Mouse (Mus musculus) gastrocnemius, postnatal 25 days (tissue): Measurements from ENCODE around the gene Pdcd6. TPM values are rescaled to one million over a fixed set of nuclear protein-coding genes. Genes with fewer than 3 reads are reported as not detected.

Experiments used
- DNase-seq: peaks from one replicate; pipeline ENCODE4 v3.0.0; 2022
- long read RNA-seq, 2 experiments: library from polyadenylated mRNA; stranded (forward); transcript quantifications; one replicate each; pipeline ENCODE4 v2.0.0; 2021
- total RNA-seq, 2 experiments: library from RNA; stranded (reverse); gene quantifications; 1 replicate in 1 of 2; 2 replicates in 1 of 2; pipeline ENCODE4 v1.2.3; 2021

The Pdcd6 gene
- 10 to 100 TPM; 16.3 to 20.3 TPM for total RNA-seq
- long read RNA-seq, experiment 1, transcript Pdcd6-201 (6 exons, 1,131 nt): major isoform, 25 of 37 reads
- long read RNA-seq, experiment 1, transcript Pdcd6-203 (6 exons, 1,376 nt): minor isoform, 11 of 37 reads
- long read RNA-seq, experiment 1, partial matches to known transcripts: 0 of 37 reads
- long read RNA-seq, experiment 1, other reads (novel, unspliced or antisense): 1 of 37 reads
- long read RNA-seq, experiment 2, transcript Pdcd6-201 (6 exons, 1,131 nt): major isoform, 23 of 28 reads
- long read RNA-seq, experiment 2, partial matches to known transcripts: 1 of 28 reads
- long read RNA-seq, experiment 2, other reads (novel, unspliced or antisense): 1 of 28 reads

- peak; percentile 94 for DNase-seq
Measured at GRCm38 (mm10) chr13:74317170-74317849, at the start of gene Pdcd6. Gene Pdcd6, minus strand, starts transcription at chr13:74317580.

- peak; percentile 76 for DNase-seq
Measured at GRCm38 (mm10) chr13:74363859-74364235, 46.5 kb upstream of the Pdcd6 start, which contains the start of gene Lrrc14b. Gene Lrrc14b, minus strand, starts transcription at chr13:74364005.

GRCm38 (mm10) chr13:74363176-74363858 lies 45.9 kb upstream of the Pdcd6 start:
- peak; percentile 57 for DNase-seq

- DNase-seq: no peak
Measured at GRCm38 (mm10) chr13:74362218-74362617, 44.8 kb upstream of the Pdcd6 start.

- DNase-seq: no peak
Measured at GRCm38 (mm10) chr13:74356491-74356890, 39.1 kb upstream of the Pdcd6 start.

GRCm38 (mm10) chr13:74350435-74350906 lies 33.1 kb upstream of the Pdcd6 start:
- no peak for DNase-seq

DNA sequence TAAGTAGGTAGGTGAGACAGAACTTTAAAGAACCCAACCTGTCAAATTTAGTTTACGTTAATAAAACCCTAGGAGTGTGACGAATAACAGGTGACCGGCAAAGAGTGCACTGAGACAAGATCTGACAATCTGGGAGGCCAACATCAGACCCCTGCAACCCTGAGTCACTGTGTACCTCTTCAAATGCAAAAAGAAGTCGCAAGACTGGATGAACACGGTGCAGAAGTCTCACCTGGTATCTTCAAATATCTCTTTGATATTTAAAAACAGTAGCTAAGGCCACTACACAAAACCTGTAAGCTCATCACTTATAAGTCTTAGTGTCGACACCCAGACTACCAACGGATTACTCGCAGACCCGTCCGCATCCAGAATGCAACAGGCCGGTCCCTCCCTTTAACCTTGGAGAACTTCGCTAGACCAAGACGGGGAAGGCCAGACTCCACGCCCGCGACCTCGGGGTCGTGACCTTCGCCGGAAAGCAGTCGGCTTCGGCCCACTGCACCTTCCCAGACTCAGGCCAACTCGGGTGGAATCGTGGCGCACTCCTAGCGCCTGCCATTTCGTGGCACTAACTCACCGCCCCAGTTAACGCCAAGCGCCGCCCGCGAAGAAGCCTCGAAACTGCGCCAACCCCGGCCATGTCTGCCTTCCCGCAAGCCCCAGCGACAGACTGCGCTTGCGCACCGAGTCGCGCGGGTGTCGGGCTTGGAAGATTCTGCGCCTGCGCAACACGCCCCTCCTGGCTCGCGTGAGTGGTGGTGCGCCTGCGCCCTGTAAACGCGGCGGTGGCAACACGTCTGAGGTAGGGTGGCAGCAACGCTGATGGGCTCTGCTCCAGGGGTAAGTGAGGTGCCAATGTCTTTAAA lies 32.4 kb upstream of the Pdcd6 start, which contains the start of the genes Sdha and Ccdc127:
Sdha (minus strand) TSS at position 715 of the 869 bp plus-strand sequence.
Ccdc127 (plus strand) TSS at position 744 of the 869 bp plus-strand sequence.
- DNase-seq: peak; percentile 95

- no peak for DNase-seq
Measured at GRCm38 (mm10) chr13:74341036-74341435, 23.7 kb upstream of the Pdcd6 start.

DNA sequence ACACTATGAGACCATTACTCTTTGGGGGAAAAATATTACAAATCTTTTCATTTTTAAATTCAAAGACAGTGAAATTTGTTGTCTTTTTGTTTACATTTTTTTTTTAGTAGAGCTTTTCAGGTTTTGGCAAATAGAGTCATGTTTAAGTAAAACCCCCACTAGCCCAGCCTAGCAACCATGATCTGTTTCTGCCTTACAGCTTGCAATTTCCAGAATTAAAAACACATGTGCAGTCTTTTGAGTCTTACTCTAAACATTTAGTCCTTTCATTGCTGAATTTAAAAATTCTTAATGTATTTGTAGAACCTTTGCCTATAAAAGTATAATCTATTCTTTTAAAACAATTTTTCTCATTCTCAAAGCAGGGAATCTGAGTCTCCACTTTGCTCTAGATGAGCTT lies 11.9 kb upstream of the Pdcd6 start:
- no peak for DNase-seq

DNA sequence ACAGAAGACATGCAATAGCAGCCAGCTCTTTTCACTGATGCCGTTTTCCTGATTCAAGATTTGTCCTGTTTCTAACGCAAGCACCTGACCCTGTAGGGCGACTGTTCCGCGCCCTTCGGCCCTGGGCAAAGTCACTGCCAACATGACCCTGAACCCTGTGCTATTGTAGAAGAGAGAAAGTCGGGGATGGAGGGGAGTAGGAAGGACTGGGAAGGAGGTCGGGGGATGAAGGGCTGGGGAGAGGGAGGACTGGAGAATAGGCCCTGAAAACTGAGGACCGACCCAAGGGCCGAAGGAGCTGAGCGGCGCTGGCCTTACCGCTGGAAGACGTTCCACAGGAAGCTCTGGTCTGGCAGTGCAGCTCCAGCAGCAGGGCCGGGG lies 601 bp downstream of the Pdcd6 start:
- DNase-seq: no peak

GRCm38 (mm10) chr13:74316386-74316785 lies 994 bp downstream of the Pdcd6 start:
- DNase-seq: no peak

- no peak for DNase-seq
Measured at GRCm38 (mm10) chr13:74314616-74315015, 2.8 kb downstream of the Pdcd6 start.

- no peak for DNase-seq
Measured at GRCm38 (mm10) chr13:74305780-74306179, 11.6 kb downstream of the Pdcd6 start.

DNA sequence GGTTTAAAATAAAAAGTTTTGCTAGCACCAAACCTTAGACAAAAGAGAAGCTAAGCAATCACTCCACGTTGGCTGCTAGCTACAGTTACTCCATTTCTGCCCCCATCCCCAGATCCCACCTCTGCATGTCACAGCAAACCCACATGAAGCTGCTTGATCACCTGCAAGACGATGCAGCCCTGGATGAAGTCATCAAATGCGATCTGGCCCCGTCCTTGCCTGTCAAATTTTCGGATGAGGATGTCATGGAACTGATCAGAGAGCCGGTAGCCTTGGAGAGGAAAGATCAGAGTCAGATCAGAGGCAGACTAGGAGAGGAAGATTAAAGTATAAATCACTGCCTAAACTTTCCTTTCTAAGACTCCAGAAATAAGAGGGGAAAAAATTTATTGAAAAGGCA lies 12.0 kb downstream of the Pdcd6 start:
- DNase-seq: no peak

DNA sequence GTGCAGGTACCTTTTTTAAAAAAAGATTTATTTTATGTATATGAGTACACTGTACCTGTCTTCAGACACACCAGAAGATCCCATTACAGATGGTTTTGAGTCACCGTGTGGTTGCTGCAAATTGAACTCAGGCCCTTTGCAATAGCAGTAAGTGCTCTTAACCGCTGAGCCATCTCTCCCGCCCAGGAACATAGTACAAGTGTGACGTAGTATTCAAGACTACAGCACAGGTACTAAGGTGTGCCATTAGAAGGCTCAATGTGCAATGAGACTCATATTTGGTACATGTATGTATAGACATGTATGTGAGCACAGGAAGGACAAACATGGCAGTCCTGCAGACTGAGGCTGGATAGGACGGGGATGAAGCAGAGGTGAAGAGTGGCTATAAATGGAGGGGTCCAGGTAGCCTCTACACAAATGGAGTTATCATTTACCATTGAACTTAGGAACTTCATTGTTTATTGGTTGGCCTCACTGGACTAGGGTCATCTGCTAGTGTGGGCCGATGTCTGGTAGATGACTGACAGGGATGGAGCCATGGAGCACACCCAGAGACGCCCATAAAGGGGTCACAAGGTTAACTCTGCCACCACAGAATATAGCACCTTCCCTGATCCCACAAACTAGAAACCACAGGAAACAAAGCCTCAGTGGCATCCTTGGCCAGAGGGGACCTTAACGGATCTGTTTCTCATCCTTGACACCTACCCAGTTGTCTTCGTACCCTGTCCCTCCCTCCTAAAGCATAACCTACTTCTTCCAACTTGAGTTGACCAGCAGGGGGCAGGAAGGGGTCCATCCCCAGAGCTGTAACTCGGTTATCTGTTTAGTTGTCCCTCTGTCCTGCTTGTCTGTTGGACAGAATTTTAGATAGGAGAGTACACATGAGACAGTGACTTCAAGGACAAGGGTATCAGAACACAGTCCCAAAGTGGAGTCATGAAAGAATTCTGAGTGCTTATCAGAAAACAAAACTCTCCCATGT lies 15.0 kb downstream of the Pdcd6 start:
- no peak for DNase-seq

DNA sequence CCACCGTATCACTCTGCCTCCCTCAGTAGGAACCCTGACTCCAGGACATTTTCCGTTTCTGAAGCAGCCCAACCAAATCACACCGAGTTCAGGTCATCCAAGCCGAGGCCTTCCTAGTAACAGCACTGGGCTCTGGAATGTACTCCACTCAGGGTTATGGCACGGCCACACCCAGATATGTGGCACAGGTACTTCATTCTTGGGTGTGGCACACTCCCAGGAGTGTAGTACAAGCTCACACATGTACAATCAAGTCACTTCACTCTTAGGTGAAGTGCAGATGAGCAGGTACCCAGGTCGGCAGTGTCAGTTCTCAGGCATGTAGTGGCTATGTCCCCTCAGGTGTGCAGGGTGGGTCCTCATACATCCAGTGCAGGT lies 15.8 kb downstream of the Pdcd6 start:
- no peak for DNase-seq

DNA sequence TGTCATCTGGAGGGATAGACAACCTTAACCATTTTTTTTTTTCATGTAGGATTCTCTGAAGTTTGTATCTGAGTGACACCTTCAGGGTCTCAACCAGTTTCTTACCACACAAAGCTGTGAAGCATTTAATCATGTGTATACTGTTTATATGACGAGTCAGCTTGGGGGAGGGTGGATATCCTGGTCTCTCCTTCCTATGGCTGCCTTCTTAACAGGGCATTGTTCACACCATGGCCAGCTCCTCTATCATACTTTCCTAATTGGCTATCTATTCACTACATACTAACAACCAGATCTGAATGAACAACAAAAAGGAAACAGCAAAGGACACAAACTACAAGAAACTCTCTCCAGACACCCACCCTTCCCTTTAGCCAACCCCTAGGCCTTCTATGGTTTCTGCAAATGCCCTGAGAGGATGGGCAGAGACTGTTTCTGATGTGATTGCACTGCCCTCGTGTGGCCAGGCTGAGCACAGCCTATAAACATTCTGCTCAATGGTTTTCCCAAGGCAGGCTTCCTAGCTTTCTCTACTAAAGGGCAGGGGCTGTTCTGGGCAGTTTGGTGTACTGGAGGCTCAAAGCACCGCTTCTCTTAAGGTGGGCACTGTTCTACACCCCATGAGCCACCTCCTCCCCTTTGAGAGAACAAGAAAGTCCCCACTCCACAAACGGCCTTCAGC lies 16.3 kb downstream of the Pdcd6 start:
- peak; percentile 40 for DNase-seq

DNA sequence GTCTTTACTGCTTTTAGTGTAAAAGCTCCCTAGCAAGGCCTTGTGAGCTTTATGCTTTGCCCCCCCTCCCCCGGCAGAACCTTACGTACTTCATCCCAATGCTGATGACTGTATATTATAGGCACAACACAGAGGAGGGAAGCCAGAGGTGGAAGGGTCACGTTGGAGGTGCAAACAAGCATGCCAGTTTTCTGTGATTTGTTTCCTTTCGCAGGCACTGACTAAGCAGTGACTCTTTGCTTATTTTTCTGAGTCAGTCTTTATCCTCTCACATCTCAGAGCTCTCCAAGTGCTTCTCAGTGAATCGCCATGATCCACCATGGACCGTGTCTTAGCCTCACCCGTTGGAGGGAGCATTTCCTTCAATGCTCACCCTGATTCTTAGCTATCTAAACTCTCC lies 21.0 kb downstream of the Pdcd6 start:
- DNase-seq: no peak

DNA sequence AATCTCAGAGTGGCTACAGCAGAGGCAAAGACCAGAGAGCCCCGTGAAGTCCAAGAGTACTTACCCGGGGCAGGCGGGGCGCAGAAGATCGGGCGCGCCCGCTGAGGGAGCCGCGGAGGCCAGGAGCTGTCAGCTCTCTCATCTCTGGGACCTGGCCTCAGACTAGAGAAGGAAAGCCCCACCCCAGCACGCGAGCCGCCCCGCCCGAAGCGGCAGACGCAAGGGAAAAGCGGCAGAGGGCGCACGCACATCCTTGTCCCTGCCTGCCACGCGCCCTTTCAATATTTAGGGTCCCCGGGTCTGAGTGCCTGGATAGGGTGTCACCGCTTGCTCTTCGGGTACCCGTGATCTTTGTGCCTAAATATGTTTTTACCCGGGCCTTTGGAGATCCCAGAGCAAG lies 25.2 kb downstream of the Pdcd6 start, which contains the start of gene Ahrr:
Ahrr (minus strand) TSS at position 165 of the 400 bp plus-strand sequence.
- DNase-seq: peak; percentile 26

DNA sequence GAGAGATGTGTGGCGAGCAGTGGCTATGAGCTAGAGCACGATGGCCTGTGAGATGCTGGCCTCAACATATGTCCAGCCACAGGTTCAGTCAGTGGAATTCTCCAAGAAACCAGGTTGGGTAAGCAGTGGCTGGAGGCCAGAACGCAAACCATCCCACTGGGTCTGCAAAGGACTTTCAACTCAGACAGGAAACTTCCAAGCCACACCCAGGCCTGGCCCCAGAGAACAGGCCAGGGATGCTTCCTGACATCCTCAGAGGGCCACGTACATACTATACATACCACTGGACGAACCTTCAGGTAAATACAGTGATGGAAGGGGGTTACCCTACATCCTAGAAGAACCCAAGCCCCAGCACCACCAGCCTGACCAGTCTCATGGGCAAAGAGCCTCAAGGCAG lies 27.7 kb downstream of the Pdcd6 start:
- DNase-seq: no peak
